Comparison of ENCODE assay signal across 11 mouse cellular contexts in genomic region chr10:105639011-105639451, GRCm38 (mm10).
DNase-seq lines count a peak whose midpoint lies in the region; ATAC-seq and TF ChIP-seq lines count a peak whose summit lies in the region.
"Had no signal": no experiment of that assay in that cellular context is flagged by ENCODE, and none has a peak within 500 bp of the region (broad histone marks: within the 10 kb centered on the region; RNA-seq: fewer than 3 reads in every experiment).

No protein-coding gene starts in this region.

- peak overlapping the region; percentile 21; the same call in 1 of the 2 replicates for H3K4me2 ChIP-seq in hindbrain, embryonic 13.5 days
- no peak overlapping the region for H3K4me2 ChIP-seq in midbrain, embryonic 16.5 days (ENCODE audit: low read length)
- H3K4me2 ChIP-seq: embryonic facial prominence, embryonic 12.5 days had no signal

- no peak for TF ChIP-seq POLR2A in cerebellum, adult 2 months (IDR thresholded peaks at IDR 0.05; ENCODE audit: borderline replicate concordance, insufficient read depth, low read length)

- TF ChIP-seq CTCF in cerebellum, adult 2 months (IDR thresholded peaks at IDR 0.05; ENCODE audit: borderline replicate concordance, insufficient read depth, low read depth, low read length): no peak

- peak overlapping the region; percentile 39; the same call in 1 of the 2 replicates for H3K27ac ChIP-seq in cerebellum, adult 2 months (ENCODE audit: insufficient read depth, low read length)
- H3K27ac ChIP-seq in hindbrain, embryonic 13.5 days: peak overlapping the region; percentile 82
- H3K27ac ChIP-seq in midbrain, embryonic 16.5 days (ENCODE audit: low read length): peak overlapping the region; percentile 28; the same call in 1 of the 2 replicates
- H3K27ac ChIP-seq: embryonic facial prominence, embryonic 12.5 days; left cerebral cortex, adult 2 months had no signal

- peak; percentile 93 for ATAC-seq in hindbrain, embryonic 13.5 days (ENCODE audit: low FRiP score)
- ATAC-seq in midbrain, embryonic 16.5 days: peak; percentile 89
- ATAC-seq in erythroblast, adult 5-6 weeks (replicated peaks; ENCODE audit: low FRiP score, poor library complexity, severe bottlenecking): no peak

- no peaks in the 10 kb centered on the region for H3K9me3 ChIP-seq in hindbrain, embryonic 13.5 days
- no peaks in the 10 kb centered on the region for H3K9me3 ChIP-seq in midbrain, embryonic 16.5 days (replicated peaks; ENCODE audit: control insufficient read depth, low read length, poor library complexity, severe bottlenecking)
- H3K9me3 ChIP-seq: embryonic facial prominence, embryonic 12.5 days had no signal

- no peaks in the 10 kb centered on the region for H3K36me3 ChIP-seq in hindbrain, embryonic 13.5 days
- no peaks in the 10 kb centered on the region for H3K36me3 ChIP-seq in midbrain, embryonic 16.5 days (ENCODE audit: control insufficient read depth, insufficient read depth, low read length)
- H3K36me3 ChIP-seq: embryonic facial prominence, embryonic 12.5 days had no signal

- H3K27me3 ChIP-seq in cerebellum, adult 2 months (ENCODE audit: control insufficient read depth, insufficient read depth, low read length): no peaks in the 10 kb centered on the region
- no peaks in the 10 kb centered on the region for H3K27me3 ChIP-seq in hindbrain, embryonic 13.5 days
- no peaks in the 10 kb centered on the region for H3K27me3 ChIP-seq in midbrain, embryonic 16.5 days (ENCODE audit: control insufficient read depth, insufficient read depth, low read depth, low read length)
- H3K27me3 ChIP-seq: embryonic facial prominence, embryonic 12.5 days had no signal

- DNase-seq in cerebellum, adult 2 months: no peak
- DNase-seq in cerebellum, postnatal 36 days: no peak
- peak; percentile 35 for DNase-seq in R1 (ENCODE audit: low read depth, low spot score)
- no peak for DNase-seq in gastrocnemius, postnatal 10 days
- DNase-seq in adrenal gland, postnatal 25 days: no peak
- DNase-seq: thymus, postnatal 14 days had no signal

- H3K9ac ChIP-seq in hindbrain, embryonic 13.5 days: no peak overlapping the region
- no peak overlapping the region for H3K9ac ChIP-seq in midbrain, embryonic 16.5 days (ENCODE audit: low read depth, low read length)
- H3K9ac ChIP-seq: embryonic facial prominence, embryonic 12.5 days had no signal

- H3K4me1 ChIP-seq in cerebellum, adult 2 months (ENCODE audit: control insufficient read depth, insufficient read depth, low read length): no peaks in the 10 kb centered on the region
- H3K4me1 ChIP-seq in hindbrain, embryonic 13.5 days (replicated peaks): 0 out of 2 replicates have a peak, but pooled peaks cover 4% of the 10 kb centered on the region
- H3K4me1 ChIP-seq in midbrain, embryonic 16.5 days (ENCODE audit: control insufficient read depth, insufficient read depth, low read length): no peaks in the 10 kb centered on the region
- H3K4me1 ChIP-seq: embryonic facial prominence, embryonic 12.5 days had no signal

- H3K4me3 ChIP-seq in cerebellum, adult 2 months (replicated peaks; ENCODE audit: insufficient read depth, low read depth, low read length): no peak overlapping the region
- no peak overlapping the region for H3K4me3 ChIP-seq in hindbrain, embryonic 13.5 days
- H3K4me3 ChIP-seq in midbrain, embryonic 16.5 days (ENCODE audit: low read depth, low read length): no peak overlapping the region
- H3K4me3 ChIP-seq: embryonic facial prominence, embryonic 12.5 days; left cerebral cortex, adult 2 months had no signal

- 58% methylated on average over 9 of the region's 9 CpGs for WGBS in cerebellum, adult 2 months
- 35% methylated on average over 9 of the region's 9 CpGs for WGBS in hindbrain, embryonic 13.5 days
- 69% methylated on average over 9 of the region's 9 CpGs for WGBS in midbrain, embryonic 16.5 days

Comparison
In these comparisons a context has a peak if more than half of its experiments do, and no peak if none do; other contexts are left out.
1. H3K27ac ChIP-seq: peak in every context shown above with its lines; median percentile 82 in hindbrain, embryonic 13.5 days; 39 in cerebellum, adult 2 months; 28 in midbrain, embryonic 16.5 days.